Mouse (Mus musculus) lung, embryonic 14.5 days (tissue): ENCODE results near the gene Gna13. TPM values are rescaled to one million over a fixed set of nuclear protein-coding genes. Genes with fewer than 3 reads are reported as not detected.

ENCODE experiments used
- ATAC-seq: fragments of 200-750 bp; cut with Nextera tagmentation; 2 replicates; pipeline ENCODE4 v1.8.0; 2017; ENCODE audit warnings: mild to moderate bottlenecking, moderate TSS enrichment, moderate library complexity; ENCODE audit not compliant: insufficient read depth
- DNase-seq: peaks from one replicate; pipeline ENCODE4 v3.0.0-alpha.2; 2015
- H3K27ac ChIP-seq: fragments of 300-500 bp; sonication (generic); 2 replicates; pipeline ENCODE4 v1.5.1; 2014; ENCODE audit warnings: low read depth, mild to moderate bottlenecking, moderate library complexity
- H3K27me3 ChIP-seq: fragments of 300-500 bp; sonication (generic); 2 replicates; pipeline ENCODE4 v1.6.1; 2014; ENCODE audit warnings: low read length, control low read depth; ENCODE audit not compliant: insufficient read depth
- H3K36me3 ChIP-seq: fragments of 300-500 bp; sonication (generic); 2 replicates; pipeline ENCODE4 v1.6.1; 2014; ENCODE audit warnings: control low read depth; ENCODE audit not compliant: insufficient read depth
- H3K4me1 ChIP-seq: fragments of 300-500 bp; sonication (generic); 2 replicates; pipeline ENCODE4 v1.6.1; 2014; ENCODE audit warnings: antibody characterized with exemption, control low read depth; ENCODE audit not compliant: insufficient read depth
- H3K4me2 ChIP-seq: fragments of 300-500 bp; sonication (generic); 2 replicates; pipeline ENCODE4 v1.6.1; 2014; ENCODE audit warnings: mild to moderate bottlenecking
- H3K4me3 ChIP-seq: fragments of 300-500 bp; sonication (generic); 2 replicates; pipeline ENCODE4 v1.5.1; 2014; ENCODE audit warnings: low read depth, low read length
- H3K9ac ChIP-seq: fragments of 300-500 bp; sonication (generic); 2 replicates; pipeline ENCODE4 v1.6.1; 2014
- H3K9me3 ChIP-seq: fragments of 300-500 bp; sonication (generic); 2 replicates; pipeline ENCODE4 v1.6.1; 2016; ENCODE audit warnings: low read depth, low read length, control low read depth
- CTCF ChIP-seq: IDR thresholded peaks from 2 replicates; pipeline ENCODE4 v1.5.1; 2016; ENCODE audit warnings: antibody characterized with exemption, low read depth
- WGBS: fragments of 180-500 bp; shearing (Covaris S2); extraction: QIAGEN DNeasy Blood & Tissue Kit; methylation state at CpG from one replicate; pipeline ENCODE4 v1.1.7; 2014; 5-methylcytosine and 5-hydroxymethylcytosine counted together
- polyA plus RNA-seq: library from polyadenylated mRNA; unstranded; fragments of >200 nt; fragmentation: Nextera tagmentation; extraction: Ambion mirVana; gene quantifications from 2 replicates; pipeline ENCODE4 v1.2.1, GENCODE M21; 2014

Gna13 gene
- polyA plus RNA-seq, 1 experiment from 2014 or later: 33.8 TPM

GRCm38 (mm10) chr11:109375412-109375811 is 12.8 kb downstream of the Gna13 start:
- Histone ChIP-seq H3K4me2 (no peak overlapping the region), H3K9me3 (no peaks in the 10 kb centered on the region), H3K36me3 (peaks cover 2% of the 10 kb centered on the region; the same call in 1 of the 2 replicates), H3K27me3 (no peaks in the 10 kb centered on the region), H3K4me1 (peaks cover 6% of the 10 kb centered on the region; the same call in 1 of the 2 replicates), H3K9ac (no peak overlapping the region), H3K4me3 (no peak overlapping the region), H3K27ac (no peak overlapping the region)
- no peak for TF ChIP-seq CTCF
- 63% methylated on average over 7 of the region's 7 CpGs for WGBS
- DNase-seq (no peak), ATAC-seq (0 out of 2 replicates have a peak, but pooled peaks have one; percentile 30)

GRCm38 (mm10) chr11:109376484-109377143 is 14.0 kb downstream of the Gna13 start:
- DNase-seq (peak; percentile 37), ATAC-seq (no peak)
- peak overlapping the region; percentile 14; the same call in 1 of the 2 replicates for H3K9ac ChIP-seq
- peaks cover 2% of the 10 kb centered on the region; the same call in 1 of the 2 replicates for H3K36me3 ChIP-seq
- peak overlapping the region; percentile 18; the same call in 1 of the 2 replicates for H3K27ac ChIP-seq
- WGBS: 44% methylated on average over 7 of the region's 7 CpGs
- H3K4me3 ChIP-seq: no peak overlapping the region
- TF ChIP-seq CTCF: no peak
- H3K9me3 ChIP-seq: no peaks in the 10 kb centered on the region
- H3K4me1 ChIP-seq: peaks cover 6% of the 10 kb centered on the region; the same call in 1 of the 2 replicates
- no peak overlapping the region for H3K4me2 ChIP-seq
- H3K27me3 ChIP-seq: no peaks in the 10 kb centered on the region

- H3K9me3 ChIP-seq: no peaks in the 10 kb centered on the region
- H3K9ac ChIP-seq: no peak overlapping the region
- H3K27ac ChIP-seq: no peak overlapping the region
- H3K4me2 ChIP-seq: no peak overlapping the region
- WGBS: 57% methylated on average over 10 of the region's 10 CpGs
- H3K27me3 ChIP-seq: no peaks in the 10 kb centered on the region
- TF ChIP-seq CTCF: no peak
- ATAC-seq (0 out of 2 replicates have a peak, but pooled peaks have one; percentile 9), DNase-seq (no peak)
- H3K4me3 ChIP-seq: no peak overlapping the region
- peaks cover 2% of the 10 kb centered on the region; the same call in 1 of the 2 replicates for H3K36me3 ChIP-seq
- peaks cover 6% of the 10 kb centered on the region; the same call in 1 of the 2 replicates for H3K4me1 ChIP-seq
Observed at GRCm38 (mm10) chr11:109377477-109377876, 14.8 kb downstream of the Gna13 start.

- ATAC-seq (no peak), DNase-seq (no peak)
- Histone ChIP-seq H3K36me3 (peaks cover 2% of the 10 kb centered on the region; the same call in 1 of the 2 replicates), H3K4me2 (no peak overlapping the region), H3K27me3 (no peaks in the 10 kb centered on the region), H3K9ac (no peak overlapping the region), H3K9me3 (no peaks in the 10 kb centered on the region), H3K27ac (no peak overlapping the region), H3K4me3 (no peak overlapping the region), H3K4me1 (peaks cover 6% of the 10 kb centered on the region; the same call in 1 of the 2 replicates)
- WGBS: 38% methylated on average over 7 of the region's 7 CpGs
- no peak for TF ChIP-seq CTCF
Observed at GRCm38 (mm10) chr11:109378051-109378450, 15.4 kb downstream of the Gna13 start.

- Histone ChIP-seq H3K4me1 (peaks cover 6% of the 10 kb centered on the region; the same call in 1 of the 2 replicates), H3K27ac (no peak overlapping the region), H3K27me3 (no peaks in the 10 kb centered on the region), H3K4me2 (no peak overlapping the region), H3K9me3 (no peaks in the 10 kb centered on the region), H3K9ac (no peak overlapping the region), H3K36me3 (no peaks in the 10 kb centered on the region), H3K4me3 (no peak overlapping the region)
- ATAC-seq: no peak
- no peak for DNase-seq
- TF ChIP-seq CTCF: no peak
- 67% methylated on average over 5 of the region's 5 CpGs for WGBS
Observed at GRCm38 (mm10) chr11:109380662-109381061, 18.0 kb downstream of the Gna13 start.

- H3K27ac ChIP-seq: no peak overlapping the region
- no peak overlapping the region for H3K4me3 ChIP-seq
- TF ChIP-seq CTCF: no peak
- no peak overlapping the region for H3K9ac ChIP-seq
- no peak for DNase-seq
- no peaks in the 10 kb centered on the region for H3K4me1 ChIP-seq
- 90% methylated on average over 8 of the region's 8 CpGs for WGBS
- ATAC-seq: no peak
- no peaks in the 10 kb centered on the region for H3K27me3 ChIP-seq
- H3K4me2 ChIP-seq: no peak overlapping the region
- H3K36me3 ChIP-seq: no peaks in the 10 kb centered on the region
- H3K9me3 ChIP-seq: no peaks in the 10 kb centered on the region
Observed at GRCm38 (mm10) chr11:109385296-109385695, 22.7 kb downstream of the Gna13 start.

GRCm38 (mm10) chr11:109389046-109389445 is 26.4 kb downstream of the Gna13 start:
- DNase-seq (peak; percentile 72), ATAC-seq (no peak)
- no peaks in the 10 kb centered on the region for H3K9me3 ChIP-seq
- H3K36me3 ChIP-seq: 0 out of 2 replicates have a peak, but pooled peaks cover 21% of the 10 kb centered on the region
- H3K27me3 ChIP-seq: no peaks in the 10 kb centered on the region
- no peak overlapping the region for H3K4me2 ChIP-seq
- no peak for TF ChIP-seq CTCF
- no peaks in the 10 kb centered on the region for H3K4me1 ChIP-seq
- H3K4me3 ChIP-seq: no peak overlapping the region
- no peak overlapping the region for H3K9ac ChIP-seq
- 59% methylated on average over 5 of the region's 5 CpGs for WGBS
- H3K27ac ChIP-seq: no peak overlapping the region
